Mouse (Mus musculus): Measurements from ENCODE around the gene Gpa33. TPM values are rescaled to one million over a fixed set of nuclear protein-coding genes. Genes with fewer than 3 reads are reported as not detected.

Gpa33 gene
- polyA plus RNA-seq (2015; fragmentation: Nextera tagmentation; extraction: Ambion mirVana) = not detected in 2 replicates

DNA sequence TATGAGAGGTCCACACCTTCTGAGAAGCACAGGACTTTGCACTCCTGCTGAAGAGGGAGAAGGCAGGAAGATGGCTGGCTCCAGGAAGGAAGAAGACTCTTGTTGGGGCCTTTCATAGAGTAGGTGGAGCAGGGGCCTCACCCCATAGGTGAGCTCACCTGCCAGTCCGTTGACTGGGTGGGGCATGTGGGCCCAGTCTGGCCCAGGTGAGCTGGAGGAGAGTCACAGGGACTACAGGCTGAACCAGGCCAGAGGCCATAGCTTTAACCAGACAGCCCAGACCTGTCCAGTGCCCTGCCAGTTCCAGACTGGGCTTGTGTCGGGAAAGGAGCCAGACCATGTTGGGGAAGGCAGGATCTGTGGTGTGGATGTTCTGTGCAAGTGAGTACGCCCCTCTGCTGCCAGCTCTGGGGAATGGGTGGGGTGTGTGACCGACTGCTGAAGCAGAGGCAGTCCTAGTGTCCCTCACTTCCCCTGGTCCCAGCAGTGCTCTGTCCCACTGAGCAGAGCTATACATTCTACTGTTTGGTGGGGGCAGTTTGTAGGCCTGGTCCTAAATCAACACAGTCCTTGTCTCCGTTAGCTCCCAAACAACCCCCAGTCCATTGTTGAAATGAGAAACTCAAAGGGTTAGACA is at the start of gene Gpa33:
Gpa33 (plus strand) TSS at position 15 of the 637 bp plus-strand sequence.

DNA sequence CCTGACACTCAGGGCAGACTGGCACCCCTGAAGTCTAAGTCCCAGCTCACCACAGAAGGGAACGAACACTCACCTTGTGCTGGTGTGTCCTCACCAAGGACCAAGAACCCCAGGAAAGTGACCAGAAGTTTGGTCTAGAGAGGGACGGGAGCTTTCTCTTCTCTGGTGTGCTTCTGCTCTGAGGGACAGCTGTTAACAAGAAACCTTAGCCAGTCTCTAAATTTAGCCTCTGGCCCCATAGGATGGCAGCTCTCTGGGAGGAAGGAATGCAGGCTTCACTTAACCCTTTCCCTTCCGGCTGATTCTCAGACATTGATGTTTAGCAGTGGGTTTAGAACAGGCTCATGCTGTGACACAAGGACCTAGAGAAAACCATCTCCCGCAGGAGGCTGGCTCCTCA is 2.3 kb upstream of the Gpa33 start, which contains the start of gene Dusp27:
Dusp27 (minus strand) TSS at position 204 of the 400 bp plus-strand sequence.

Other genes starting within 250 kb of the Gpa33 start
- gene Pou2f1, start 127.6 kb upstream of the Gpa33 start, polyA plus RNA-seq (2015; fragmentation: Nextera tagmentation; extraction: Ambion mirVana) = 10.8 and 12.7 TPM in 2 replicates
- gene Dusp27, start 2.3 kb upstream of the Gpa33 start, polyA plus RNA-seq (2015; fragmentation: Nextera tagmentation; extraction: Ambion mirVana) = 0.57 TPM in 2 replicates
- 0.22 and 0.24 TPM in 2 replicates for gene Mael, start 108.5 kb downstream of the Gpa33 start, polyA plus RNA-seq (2015; fragmentation: Nextera tagmentation; extraction: Ambion mirVana)
- 6.6 TPM in 2 replicates for gene Ildr2, start 123.9 kb downstream of the Gpa33 start, polyA plus RNA-seq (2015; fragmentation: Nextera tagmentation; extraction: Ambion mirVana)
- gene Tada1, start 248.9 kb downstream of the Gpa33 start, polyA plus RNA-seq (2015; fragmentation: Nextera tagmentation; extraction: Ambion mirVana) = 50.0 and 55.1 TPM in 2 replicates

Measured in neural tube, postnatal 0 days (tissue).